Mouse (Mus musculus): Measurements from ENCODE around the gene Wdr59.

GRCm38 (mm10) chr8:111568029-111568428 lies 46.1 kb upstream of the Wdr59 start:
- TF ChIP-seq CTCF (conservative IDR thresholded peaks at IDR 0.05; ENCODE audit: low read length) (no peak; the same call in 1 of the 2 replicates), NANOG (IDR thresholded peaks at IDR 0.05; ENCODE audit: borderline replicate concordance, low read length) (no peak), POU5F1 (IDR thresholded peaks at IDR 0.05; ENCODE audit: borderline replicate concordance, low read length) (no peak)
